Mouse (Mus musculus): ENCODE measurements around the gene Bub1. TPM values are rescaled to one million over a fixed set of nuclear protein-coding genes. Genes with fewer than 3 reads are reported as not detected.

Gene Bub1
- polyA plus RNA-seq, 1 experiment from 2014 or later, result 44.5 TPM

DNA sequence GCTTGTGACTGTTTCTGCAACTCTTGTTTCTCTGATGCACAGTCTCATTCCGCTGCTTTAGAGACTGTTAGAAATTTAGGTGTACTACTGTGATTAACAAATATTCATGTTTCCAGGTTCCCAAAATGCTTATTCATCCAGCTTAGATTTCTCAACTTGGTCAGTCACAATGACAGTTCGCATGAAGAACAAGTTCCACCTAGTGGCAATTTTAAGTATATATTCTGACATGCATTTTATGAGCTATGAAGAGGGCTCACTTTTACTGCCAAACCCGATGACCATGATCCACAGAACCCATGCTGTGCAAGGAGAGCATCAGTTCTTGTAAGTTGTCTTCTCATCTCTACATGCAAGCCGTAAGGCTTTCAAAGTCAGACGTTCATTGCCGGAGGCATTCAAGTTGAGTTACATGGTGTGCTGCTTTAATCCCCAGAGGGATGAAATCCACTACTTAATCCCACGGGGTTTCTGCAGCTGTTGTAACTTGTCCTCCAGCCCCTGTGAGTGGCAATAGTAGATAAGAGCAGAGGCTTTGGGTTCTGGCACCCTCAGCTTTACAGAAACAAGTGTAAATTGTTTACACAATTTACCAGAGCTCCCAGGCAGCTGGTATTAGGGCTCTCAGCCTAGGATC, 13.8 kb upstream of the Bub1 start:
- Histone ChIP-seq H3K9ac (no peak overlapping the region), H3K27me3 (ENCODE audit: insufficient read depth, low read length) (peaks cover 5% of the 10 kb centered on the region; the same call in 1 of the 2 replicates), H3K9me3 (ENCODE audit: low read depth, low read length) (no peaks in the 10 kb centered on the region), H3K36me3 (ENCODE audit: insufficient read depth) (no peaks in the 10 kb centered on the region), H3K4me1 (ENCODE audit: insufficient read depth) (no peaks in the 10 kb centered on the region), H3K27ac (ENCODE audit: low read depth) (no peak overlapping the region), H3K4me2 (no peak overlapping the region), H3K4me3 (ENCODE audit: low read depth, low read length) (no peak overlapping the region)
- DNase-seq (peak; percentile 72), ATAC-seq (ENCODE audit: insufficient read depth) (no peak)
- TF ChIP-seq CTCF (IDR thresholded peaks at IDR 0.05; ENCODE audit: low read depth), result peak; percentile 66
- WGBS, result 39% methylated on average over 7 of the region's 7 CpGs

DNA sequence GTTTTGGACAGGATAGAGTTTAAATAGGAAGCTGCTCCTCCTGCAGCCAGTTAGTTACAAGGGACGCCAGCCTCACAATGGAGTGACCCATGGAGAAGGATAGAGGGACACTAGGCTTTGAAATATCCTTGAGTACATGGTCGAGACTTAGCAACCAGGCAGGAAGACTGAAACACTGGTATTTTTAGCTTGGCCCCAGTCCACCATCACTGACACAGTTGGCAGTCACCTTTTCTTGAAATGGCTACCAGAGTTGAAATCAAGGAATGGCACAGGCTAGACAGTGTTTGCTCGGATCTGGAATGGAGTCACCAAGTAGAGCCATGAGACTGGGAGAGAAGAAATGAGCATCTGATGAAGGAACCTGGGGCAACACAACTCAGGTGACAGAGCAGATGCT, 10.8 kb upstream of the Bub1 start:
- DNase-seq (no peak), ATAC-seq (ENCODE audit: insufficient read depth) (no peak)
- Histone ChIP-seq H3K27me3 (ENCODE audit: insufficient read depth, low read length) (peaks cover 31% of the 10 kb centered on the region), H3K36me3 (ENCODE audit: insufficient read depth) (no peaks in the 10 kb centered on the region), H3K4me3 (ENCODE audit: low read depth, low read length) (no peak overlapping the region), H3K27ac (ENCODE audit: low read depth) (no peak overlapping the region), H3K4me1 (ENCODE audit: insufficient read depth) (no peaks in the 10 kb centered on the region), H3K9ac (no peak overlapping the region), H3K9me3 (ENCODE audit: low read depth, low read length) (no peaks in the 10 kb centered on the region), H3K4me2 (no peak overlapping the region)
- no peak for TF ChIP-seq CTCF (IDR thresholded peaks at IDR 0.05; ENCODE audit: low read depth)
- 71% methylated on average over 3 of the region's 3 CpGs for WGBS

DNA sequence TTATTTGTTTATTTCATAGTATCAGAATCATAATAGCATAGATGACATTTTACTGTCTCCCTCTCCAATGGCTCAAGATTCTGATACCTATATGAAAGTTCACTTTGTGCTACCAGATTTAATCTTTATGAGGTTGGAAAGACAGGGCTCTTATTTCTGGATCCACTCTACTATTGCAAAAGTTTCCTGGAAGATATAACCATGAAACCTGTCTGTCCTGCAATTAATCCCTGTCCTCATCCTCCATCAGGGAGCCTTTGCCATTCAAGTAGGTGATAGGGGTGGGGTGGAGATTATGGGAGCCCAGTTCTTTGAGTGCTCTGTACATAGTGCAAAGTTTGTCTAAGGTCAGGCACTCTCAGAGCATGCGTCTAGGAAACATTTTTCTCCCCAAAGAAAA, 9.7 kb upstream of the Bub1 start:
- Histone ChIP-seq H3K27ac (ENCODE audit: low read depth) (no peak overlapping the region), H3K36me3 (ENCODE audit: insufficient read depth) (no peaks in the 10 kb centered on the region), H3K27me3 (ENCODE audit: insufficient read depth, low read length) (peaks cover 31% of the 10 kb centered on the region), H3K9ac (no peak overlapping the region), H3K4me2 (no peak overlapping the region), H3K9me3 (ENCODE audit: low read depth, low read length) (no peaks in the 10 kb centered on the region), H3K4me1 (ENCODE audit: insufficient read depth) (no peaks in the 10 kb centered on the region), H3K4me3 (ENCODE audit: low read depth, low read length) (no peak overlapping the region)
- ATAC-seq (ENCODE audit: insufficient read depth) (no peak), DNase-seq (no peak)
- 51% methylated on average over 1 of the region's 1 CpGs for WGBS
- TF ChIP-seq CTCF (IDR thresholded peaks at IDR 0.05; ENCODE audit: low read depth), result no peak

DNA sequence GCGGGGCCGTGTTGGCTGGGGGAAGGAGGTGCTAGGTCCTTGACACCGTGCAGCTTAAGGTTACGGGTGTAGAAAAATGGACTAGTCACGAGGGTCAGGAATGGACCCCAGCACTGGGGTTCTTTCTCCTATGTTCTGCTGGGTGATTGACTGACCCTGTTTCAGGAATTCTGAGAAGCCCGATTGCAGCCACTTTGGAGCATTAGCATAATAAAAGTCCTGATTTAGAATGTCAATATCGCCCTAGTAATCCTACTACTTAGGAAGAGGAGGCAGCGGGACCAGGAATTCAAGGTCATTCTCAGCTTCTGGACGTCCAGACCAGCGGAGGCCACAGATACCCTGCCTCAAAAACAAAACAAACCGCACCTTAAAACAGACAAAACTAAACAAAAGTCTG, 7.8 kb upstream of the Bub1 start:
- Histone ChIP-seq H3K9ac (no peak overlapping the region), H3K4me2 (no peak overlapping the region), H3K36me3 (ENCODE audit: insufficient read depth) (no peaks in the 10 kb centered on the region), H3K4me1 (ENCODE audit: insufficient read depth) (no peaks in the 10 kb centered on the region), H3K9me3 (ENCODE audit: low read depth, low read length) (no peaks in the 10 kb centered on the region), H3K4me3 (ENCODE audit: low read depth, low read length) (no peak overlapping the region), H3K27me3 (ENCODE audit: insufficient read depth, low read length) (peaks cover 31% of the 10 kb centered on the region), H3K27ac (ENCODE audit: low read depth) (no peak overlapping the region)
- no peak for ATAC-seq (ENCODE audit: insufficient read depth)
- DNase-seq, result no peak
- no peak for TF ChIP-seq CTCF (IDR thresholded peaks at IDR 0.05; ENCODE audit: low read depth)
- whole genome bisulfite sequencing, result 15% methylated on average over 11 of the region's 11 CpGs

DNA sequence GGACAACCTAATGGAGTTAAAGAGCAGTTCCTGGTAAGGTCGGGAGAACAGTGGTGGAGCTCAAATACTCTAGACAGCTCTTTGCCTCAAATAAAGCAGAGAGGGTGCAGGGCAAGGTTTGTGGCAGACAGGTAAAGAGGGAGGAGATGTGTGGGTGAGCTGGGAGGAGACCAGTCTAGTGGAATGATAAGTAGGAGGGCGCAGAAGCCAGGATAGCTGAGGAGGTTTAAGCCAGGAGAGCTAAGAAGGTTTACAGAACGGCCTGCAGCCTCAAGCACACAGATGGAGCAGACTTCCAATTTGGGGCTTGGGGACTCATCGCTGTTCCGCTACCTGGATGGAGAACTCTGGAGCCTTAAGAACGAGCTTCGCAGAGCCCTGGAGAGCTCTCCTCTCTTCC, 6.9 kb upstream of the Bub1 start, which contains the start of gene Acoxl:
Acoxl (plus strand) TSS at position 301 of the 400 bp plus-strand sequence.
- Histone ChIP-seq H3K4me2 (no peak within 1 kb of the TSS), H3K36me3 (ENCODE audit: insufficient read depth) (no peaks in the 10 kb centered on the region), H3K4me1 (ENCODE audit: insufficient read depth) (no peaks in the 10 kb centered on the region), H3K9me3 (ENCODE audit: low read depth, low read length) (no peaks in the 10 kb centered on the region), H3K27me3 (ENCODE audit: insufficient read depth, low read length) (peaks cover 31% of the 10 kb centered on the region), H3K9ac (no peak within 1 kb of the TSS), H3K27ac (ENCODE audit: low read depth) (no peak within 1 kb of the TSS), H3K4me3 (ENCODE audit: low read depth, low read length) (no peak within 1 kb of the TSS)
- DNase-seq (no peak), ATAC-seq (ENCODE audit: insufficient read depth) (no peak)
- no peak for TF ChIP-seq CTCF (IDR thresholded peaks at IDR 0.05; ENCODE audit: low read depth)
- WGBS, result 59% methylated on average over 7 of the region's 7 CpGs

DNA sequence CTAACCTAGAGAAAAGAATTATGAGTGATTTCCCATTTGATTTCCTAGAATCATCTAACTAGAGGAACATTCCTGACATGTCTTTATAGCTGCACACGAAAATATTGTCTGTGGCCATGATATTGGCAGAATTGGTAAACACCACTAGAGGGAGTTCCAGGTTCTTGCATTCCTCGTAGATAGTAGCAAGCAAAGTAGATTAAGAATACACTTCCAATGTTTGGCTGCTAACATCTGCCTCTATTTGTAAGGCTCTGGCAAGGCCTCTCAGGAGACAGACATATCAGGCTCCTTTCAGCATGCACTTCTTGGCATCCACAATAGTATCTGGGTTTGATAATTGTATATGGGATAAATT, 1.1 kb upstream of the Bub1 start:
- Histone ChIP-seq H3K4me2 (no peak overlapping the region), H3K4me1 (ENCODE audit: insufficient read depth) (peaks cover 7% of the 10 kb centered on the region), H3K27ac (ENCODE audit: low read depth) (no peak overlapping the region), H3K9me3 (ENCODE audit: low read depth, low read length) (no peaks in the 10 kb centered on the region), H3K27me3 (ENCODE audit: insufficient read depth, low read length) (peaks cover 2% of the 10 kb centered on the region), H3K4me3 (ENCODE audit: low read depth, low read length) (no peak overlapping the region), H3K9ac (no peak overlapping the region), H3K36me3 (ENCODE audit: insufficient read depth) (peaks cover 7% of the 10 kb centered on the region; the same call in 1 of the 2 replicates)
- DNase-seq (peak; percentile 81), ATAC-seq (ENCODE audit: insufficient read depth) (no peak)
- 9% methylated on average over 2 of the region's 2 CpGs for WGBS
- peak; percentile 70 for TF ChIP-seq CTCF (IDR thresholded peaks at IDR 0.05; ENCODE audit: low read depth)

DNA sequence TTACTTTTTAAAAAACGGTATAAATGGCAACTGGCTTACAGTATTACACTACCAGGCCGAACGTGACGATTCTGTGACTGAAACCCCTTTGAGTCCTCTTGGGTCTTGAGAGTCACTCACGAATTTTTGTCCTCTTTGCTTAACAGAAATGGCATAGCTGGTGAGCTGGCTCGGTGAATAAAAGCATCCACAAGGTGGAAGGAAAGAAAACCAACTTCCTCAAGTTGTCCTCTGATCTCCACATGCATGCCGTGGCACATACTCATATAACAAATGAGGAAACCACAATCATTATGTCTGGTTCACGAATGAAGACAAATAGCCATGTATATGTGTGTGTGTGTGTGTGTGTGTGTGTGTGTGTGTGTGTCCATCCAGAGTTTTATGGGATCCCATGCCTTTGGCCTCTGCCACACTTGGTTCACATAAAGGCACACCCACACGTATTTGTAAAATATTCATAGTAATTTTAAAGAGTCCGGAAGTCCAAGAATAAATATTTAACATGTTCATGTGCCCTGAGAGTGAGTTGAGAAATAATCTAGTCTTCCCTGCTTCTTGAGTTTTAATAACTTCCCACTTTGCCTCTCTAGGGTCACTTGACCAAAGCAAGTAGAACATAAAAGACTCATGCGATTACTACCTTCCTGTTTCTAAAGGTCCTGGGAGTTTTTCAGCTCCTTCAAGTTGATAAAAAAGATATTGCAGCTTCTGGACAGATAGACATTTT, 603 bp upstream of the Bub1 start:
- Histone ChIP-seq H3K27ac (ENCODE audit: low read depth) (no peak overlapping the region), H3K4me2 (peak overlapping the region; percentile 75), H3K9me3 (ENCODE audit: low read depth, low read length) (no peaks in the 10 kb centered on the region), H3K9ac (no peak overlapping the region), H3K4me3 (ENCODE audit: low read depth, low read length) (peak overlapping the region; percentile 78), H3K36me3 (ENCODE audit: insufficient read depth) (peaks cover 8% of the 10 kb centered on the region), H3K4me1 (ENCODE audit: insufficient read depth) (peaks cover 7% of the 10 kb centered on the region), H3K27me3 (ENCODE audit: insufficient read depth, low read length) (no peaks in the 10 kb centered on the region)
- ATAC-seq (ENCODE audit: insufficient read depth) (no peak), DNase-seq (no peak)
- TF ChIP-seq CTCF (IDR thresholded peaks at IDR 0.05; ENCODE audit: low read depth), result no peak
- WGBS, result 33% methylated on average over 11 of the region's 11 CpGs
